Mouse (Mus musculus): Measurements from ENCODE around the gene Ppp2r3d. TPM values are rescaled to one million over a fixed set of nuclear protein-coding genes. Genes with fewer than 3 reads are reported as not detected.

Ppp2r3d gene
- polyA plus RNA-seq, 1 experiment from 2014 or later = 136 TPM

Other genes with a start within 250 kb of the Ppp2r3d start
- 8.5 and 9.9 TPM in 2 replicates for gene 2010315B03Rik, start 164.2 kb downstream of the Ppp2r3d start, polyA plus RNA-seq (2016; fragmentation: Nextera tagmentation; extraction: Ambion mirVana)
- not detected in 2 replicates for gene Gm21836, start 16.9 kb upstream of the Ppp2r3d start, polyA plus RNA-seq (2016; fragmentation: Nextera tagmentation; extraction: Ambion mirVana)